Mouse (Mus musculus) spleen, adult 2 months (tissue): ENCODE results near the gene Rdh16f1. TPM values are rescaled to one million over a fixed set of nuclear protein-coding genes. Genes with fewer than 3 reads are reported as not detected.

Experiments
- DNase-seq, 2 experiments: peaks; one replicate each; pipeline versions ENCODE4 v3.0.0 to v3.0.0-alpha.2; 2012 to 2021; ENCODE audit warnings: low spot score in 2 of 2, low read depth in 1 of 2
- H3K27ac ChIP-seq: fragments of 200-500 bp; 2 replicates; pipeline ENCODE4 v1.5.1; 2012; ENCODE audit warnings: low read length, inconsistent platforms; ENCODE audit not compliant: insufficient read depth
- H3K27me3 ChIP-seq: fragments of 200-500 bp; 2 replicates; pipeline ENCODE4 v1.6.1; 2012; ENCODE audit warnings: mild to moderate bottlenecking, moderate library complexity, low read length, inconsistent platforms; ENCODE audit not compliant: control insufficient read depth, insufficient read depth
- H3K36me3 ChIP-seq: fragments of 200-500 bp; 2 replicates; pipeline ENCODE4 v1.6.1; 2012; ENCODE audit warnings: mild to moderate bottlenecking, low read length, inconsistent platforms; ENCODE audit not compliant: control insufficient read depth, insufficient read depth
- H3K4me1 ChIP-seq: fragments of 200-500 bp; 2 replicates; pipeline ENCODE4 v1.6.1; 2011; ENCODE audit warnings: inconsistent platforms; ENCODE audit not compliant: control insufficient read depth, insufficient read depth, insufficient read length
- H3K4me3 ChIP-seq: fragments of 200-500 bp; 2 replicates; pipeline ENCODE4 v1.5.1; 2011; ENCODE audit warnings: mild to moderate bottlenecking, inconsistent platforms; ENCODE audit not compliant: insufficient read depth, insufficient read length; ENCODE audit errors: extremely low read depth
- CTCF ChIP-seq: fragments of 200-500 bp; IDR thresholded peaks from 2 replicates; pipeline ENCODE4 v1.5.1; 2011; ENCODE audit warnings: mild to moderate bottlenecking, inconsistent platforms; ENCODE audit not compliant: insufficient read depth, insufficient read length, insufficient replicate concordance; ENCODE audit errors: extremely low read depth
- POLR2A ChIP-seq: fragments of 200-500 bp; IDR thresholded peaks from 2 replicates; pipeline ENCODE4 v1.6.1; 2011; ENCODE audit warnings: low read depth, low read length, inconsistent platforms
- WGBS: fragments of 180-500 bp; shearing (Covaris S2); methylation state at CpG from one replicate; pipeline ENCODE4 v1.1.7; 2018; 5-methylcytosine and 5-hydroxymethylcytosine counted together
- polyA plus RNA-seq: library from polyadenylated mRNA; depleted of rRNA; stranded (reverse); fragments of >200 nt; gene quantifications from 2 replicates; pipeline ENCODE4 v1.2.3, GENCODE M21; 2012

Rdh16f1 gene
- polyA plus RNA-seq, 1 experiment: 0.94 TPM

DNA sequence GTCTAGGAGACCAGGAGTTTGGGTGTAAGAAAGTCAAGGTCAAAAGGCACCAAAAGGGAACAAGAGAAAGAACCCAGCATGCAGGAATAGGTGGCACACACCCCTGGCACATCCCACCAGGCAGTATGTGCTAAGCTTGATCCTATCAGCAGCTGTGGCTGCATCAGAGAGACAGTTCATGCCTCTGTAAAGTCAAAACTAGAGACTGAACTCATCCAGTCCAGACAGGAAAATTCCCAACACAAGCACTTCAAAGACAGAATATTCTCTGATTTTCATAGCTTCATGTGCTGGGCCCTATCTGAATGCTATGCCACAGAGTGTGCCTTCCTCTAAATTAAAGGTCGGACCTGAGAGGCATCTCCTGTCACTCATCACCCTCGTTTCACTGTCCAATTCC lies 22.0 kb upstream of the Rdh16f1 start:
- H3K27ac ChIP-seq: peak overlapping the region; percentile 51

DNA sequence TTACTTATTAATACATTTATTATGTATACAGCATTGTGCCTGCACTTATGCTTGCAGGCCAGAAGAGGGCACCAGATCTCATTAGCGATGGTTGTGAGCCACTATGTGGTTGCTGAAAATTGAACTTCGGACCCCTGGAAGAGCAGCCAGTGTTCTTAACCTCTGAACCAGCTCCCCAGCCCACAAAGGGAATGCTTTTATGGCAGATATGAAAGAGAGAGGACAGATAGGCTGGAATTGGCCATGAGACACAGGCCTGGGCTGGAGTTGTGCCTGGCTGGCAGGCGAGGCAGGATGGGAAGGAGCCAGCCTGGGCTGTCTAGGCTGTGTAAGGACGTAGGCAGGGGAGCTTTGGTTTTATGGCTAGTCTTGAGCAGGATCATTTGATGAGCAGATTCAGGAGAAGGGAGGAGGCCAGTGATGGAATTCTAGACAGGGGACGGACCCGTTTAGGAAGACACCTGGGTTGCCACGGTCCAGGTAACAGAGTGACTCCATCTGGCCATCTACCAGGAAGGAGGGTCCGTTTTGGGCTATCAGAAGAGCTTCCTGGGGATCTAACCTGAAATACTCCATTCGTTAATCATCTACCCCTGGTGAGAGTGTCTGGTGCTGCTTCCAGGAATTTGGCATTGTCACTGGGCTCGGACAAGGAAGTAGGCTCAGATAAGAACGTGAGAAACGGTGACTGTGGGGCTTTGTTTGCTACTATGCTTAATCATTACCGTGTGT lies 21.3 kb upstream of the Rdh16f1 start:
- peaks cover 17% of the 10 kb centered on the region; the same call in 1 of the 2 replicates for H3K4me1 ChIP-seq
- WGBS: 45% methylated on average over 13 of the region's 13 CpGs
- 0 out of 2 replicates have a peak overlapping the region, but pooled peaks have one; percentile 1 for H3K27ac ChIP-seq
- DNase-seq: peak in 1 of 2 experiments; percentile 46
- no peak overlapping the region for H3K4me3 ChIP-seq
- H3K36me3 ChIP-seq: peaks cover 16% of the 10 kb centered on the region
- H3K27me3 ChIP-seq: no peaks in the 10 kb centered on the region; the same call in 1 of the 2 replicates
- TF ChIP-seq POLR2A (no peak), CTCF (peak; percentile 29; the same call in 1 of the 2 replicates)

More for the DNA sequence above, 22.0 kb upstream of the Rdh16f1 start:
- 35% methylated on average over 2 of the region's 2 CpGs for WGBS
- H3K4me1 ChIP-seq: peaks cover 17% of the 10 kb centered on the region; the same call in 1 of the 2 replicates
- DNase-seq: no peak
- peaks cover 8% of the 10 kb centered on the region for H3K36me3 ChIP-seq
- TF ChIP-seq POLR2A (no peak), CTCF (no peak)
- no peak overlapping the region for H3K4me3 ChIP-seq
- no peaks in the 10 kb centered on the region; the same call in 1 of the 2 replicates for H3K27me3 ChIP-seq

DNA sequence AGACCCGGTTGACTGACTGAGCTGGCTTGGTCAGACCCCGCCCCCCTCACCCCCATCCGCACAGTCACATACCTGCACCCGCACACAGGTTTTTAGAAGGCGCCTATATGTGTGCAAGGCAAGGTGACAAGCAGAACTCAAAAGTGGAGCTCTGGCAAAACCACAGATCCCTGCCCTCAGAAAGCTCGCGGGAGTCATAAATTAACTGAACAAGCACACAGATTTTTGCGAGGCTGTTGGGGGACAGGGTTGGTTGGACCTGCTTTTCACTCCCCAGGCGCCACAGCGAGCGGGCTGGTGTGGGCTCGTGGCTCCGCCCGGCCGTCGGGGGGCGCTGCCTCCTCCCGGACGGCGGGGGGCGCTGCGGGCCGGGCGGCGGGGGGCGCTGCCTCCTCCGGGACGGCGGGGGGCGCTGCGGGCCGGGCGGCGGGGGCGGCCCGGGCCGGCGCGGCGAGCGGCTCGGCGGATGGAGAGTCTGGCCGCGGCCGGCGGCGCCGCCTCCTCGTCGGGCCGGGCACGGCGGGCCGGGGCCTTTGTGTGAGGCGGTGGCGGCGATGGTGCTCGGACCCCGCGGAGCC lies 20.4 kb upstream of the Rdh16f1 start, which contains the start of gene Zbtb39:
Gene Zbtb39, plus strand, starts transcription at position 456 of the 578 bp plus-strand sequence.
- peak; percentile 53 to 72 for DNase-seq
- H3K36me3 ChIP-seq: peaks cover 23% of the 10 kb centered on the region
- WGBS: under 1% methylated on average over 38 of the region's 61 CpGs
- H3K27me3 ChIP-seq: no peaks in the 10 kb centered on the region; the same call in 1 of the 2 replicates
- peaks cover 17% of the 10 kb centered on the region; the same call in 1 of the 2 replicates for H3K4me1 ChIP-seq
- H3K4me3 ChIP-seq: peak within 1 kb of the TSS; percentile 79
- peak within 1 kb of the TSS; percentile 26; the same call in 1 of the 2 replicates for H3K27ac ChIP-seq
- no peak for TF ChIP-seq POLR2A
- peak; percentile 34; the same call in 1 of the 2 replicates for TF ChIP-seq CTCF

DNA sequence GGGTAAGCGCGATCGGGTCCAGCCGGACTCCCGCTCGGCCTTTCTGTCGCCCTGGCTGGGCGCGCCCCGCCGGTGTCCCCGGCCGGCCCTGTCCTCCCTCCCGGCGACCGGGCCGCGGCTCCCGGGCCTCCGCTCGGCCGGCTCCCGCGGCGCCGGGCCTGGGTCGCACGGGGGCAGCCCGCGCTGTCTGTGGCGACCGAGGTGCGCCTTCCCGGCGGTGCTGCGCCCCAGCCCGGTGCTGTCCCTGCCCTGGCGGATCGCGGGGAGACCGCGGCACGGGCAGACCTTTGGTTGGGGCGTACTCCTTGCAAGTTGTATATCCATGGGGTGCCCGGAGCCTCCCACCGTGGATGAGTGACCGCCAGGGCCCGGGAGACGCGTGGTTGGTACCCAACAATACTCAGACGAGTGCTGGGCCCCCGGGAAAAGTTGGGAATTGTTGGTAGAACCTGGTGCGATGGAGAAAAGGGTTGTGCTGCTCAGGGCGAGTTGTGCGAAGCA lies 19.9 kb upstream of the Rdh16f1 start:
- Histone ChIP-seq H3K27me3 (no peaks in the 10 kb centered on the region; the same call in 1 of the 2 replicates), H3K36me3 (peaks cover 25% of the 10 kb centered on the region), H3K4me1 (peaks cover 17% of the 10 kb centered on the region; the same call in 1 of the 2 replicates), H3K4me3 (peak overlapping the region; percentile 79), H3K27ac (peak overlapping the region; percentile 26; the same call in 1 of the 2 replicates)
- under 1% methylated on average over 55 of the region's 55 CpGs for WGBS
- TF ChIP-seq POLR2A (no peak), CTCF (no peak)
- peak in 1 of 2 experiments; percentile 31 for DNase-seq

DNA sequence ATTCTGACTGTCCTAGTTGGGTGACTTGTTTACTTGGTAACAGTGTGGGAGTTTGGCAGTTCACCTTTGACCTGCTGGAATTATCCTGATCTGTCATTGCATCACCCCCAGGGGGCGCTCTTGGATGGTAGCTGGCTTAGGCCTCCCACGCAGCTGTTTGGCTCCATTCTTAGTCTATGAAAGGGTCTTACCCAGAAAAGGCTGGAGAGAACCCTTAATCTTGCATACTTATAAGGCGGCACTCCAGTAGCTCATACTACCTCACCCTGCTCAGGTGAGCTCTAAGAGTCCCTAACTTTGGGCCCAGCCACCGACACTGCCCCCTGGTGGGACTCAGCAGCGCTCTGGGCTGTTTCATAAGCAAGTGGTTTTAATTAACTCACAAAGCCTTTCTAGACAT lies 14.9 kb upstream of the Rdh16f1 start:
- Histone ChIP-seq H3K4me1 (no peaks in the 10 kb centered on the region), H3K27ac (no peak overlapping the region), H3K4me3 (no peak overlapping the region), H3K36me3 (peaks cover 28% of the 10 kb centered on the region), H3K27me3 (no peaks in the 10 kb centered on the region)
- TF ChIP-seq CTCF (0 out of 2 replicates have a peak, but pooled peaks have one; percentile 20), POLR2A (no peak)
- WGBS: 85% methylated on average over 5 of the region's 5 CpGs
- DNase-seq: peak in 1 of 2 experiments; percentile 23

DNA sequence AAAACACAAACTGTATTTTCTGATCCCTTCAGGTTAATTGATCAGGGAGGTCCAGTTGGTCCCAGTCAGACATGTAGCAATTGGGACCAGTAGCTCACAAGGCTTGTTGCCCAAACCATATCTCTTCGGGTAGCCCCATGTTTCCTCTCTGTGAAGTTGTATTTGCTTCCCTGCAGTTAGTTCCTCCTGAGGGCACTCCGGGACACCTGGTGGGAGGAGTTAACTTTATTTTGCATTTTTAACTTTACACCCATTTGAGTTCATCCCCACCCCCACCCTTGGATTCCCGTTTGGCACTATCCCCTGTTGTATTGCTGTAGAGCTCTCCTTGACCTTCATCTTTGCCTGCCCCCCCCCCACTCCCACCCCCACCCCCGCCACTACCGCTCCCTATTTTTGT lies 13.7 kb upstream of the Rdh16f1 start:
- no peak for DNase-seq
- 60% methylated on average over 5 of the region's 5 CpGs for WGBS

More for the DNA sequence above, 13.7 kb upstream of the Rdh16f1 start:
- Histone ChIP-seq H3K27ac (no peak overlapping the region), H3K4me3 (no peak overlapping the region), H3K36me3 (peaks cover 28% of the 10 kb centered on the region), H3K27me3 (no peaks in the 10 kb centered on the region), H3K4me1 (no peaks in the 10 kb centered on the region)
- TF ChIP-seq POLR2A (no peak), CTCF (no peak)
